Mouse (Mus musculus): Measurements from ENCODE around the gene Jhy. TPM values are rescaled to one million over a fixed set of nuclear protein-coding genes. Genes with fewer than 3 reads are reported as not detected.

Gene Jhy
- polyA plus RNA-seq, 1 experiment from 2014 or later, result 0.99 TPM

DNA sequence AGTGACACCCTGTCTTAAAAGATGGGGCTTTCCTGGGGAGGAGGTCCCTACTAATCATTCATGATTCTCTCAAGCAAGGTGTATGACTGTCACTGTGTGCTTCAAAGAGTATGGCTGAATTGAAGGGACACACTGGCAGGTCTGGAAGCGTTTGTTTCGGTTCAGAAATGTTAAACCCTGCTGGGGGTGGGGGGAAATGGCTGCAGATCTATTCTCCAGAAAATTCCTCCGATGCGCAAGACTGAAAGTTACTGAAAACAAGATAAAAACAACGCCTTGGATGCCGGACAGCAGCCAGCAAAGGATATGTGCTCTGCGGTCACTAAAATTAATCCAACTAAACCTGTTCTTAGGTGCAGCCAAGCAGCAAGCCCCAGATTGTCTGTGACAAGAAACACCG lies 55.5 kb downstream of the Jhy start:
- H3K4me1 ChIP-seq, result 0 out of 2 replicates have a peak, but pooled peaks cover 4% of the 10 kb centered on the region
- H3K4me3 ChIP-seq, result no peak overlapping the region
- WGBS, result 13% methylated on average over 8 of the region's 8 CpGs
- ATAC-seq (replicated peaks), result no peak
- H3K9me3 ChIP-seq, result no peaks in the 10 kb centered on the region
- no peaks in the 10 kb centered on the region for H3K36me3 ChIP-seq
- H3K9ac ChIP-seq (replicated peaks), result no peak overlapping the region
- H3K27me3 ChIP-seq, result peaks cover 12% of the 10 kb centered on the region
- H3K27ac ChIP-seq (replicated peaks), result no peak overlapping the region
- H3K4me2 ChIP-seq (replicated peaks), result no peak overlapping the region

- Histone ChIP-seq H3K27me3 (peaks cover 12% of the 10 kb centered on the region), H3K9ac (replicated peaks) (no peak overlapping the region), H3K27ac (replicated peaks) (no peak overlapping the region), H3K9me3 (no peaks in the 10 kb centered on the region), H3K36me3 (no peaks in the 10 kb centered on the region), H3K4me3 (no peak overlapping the region), H3K4me1 (0 out of 2 replicates have a peak, but pooled peaks cover 4% of the 10 kb centered on the region), H3K4me2 (replicated peaks) (no peak overlapping the region)
- no peak for ATAC-seq (replicated peaks)
- WGBS, result 8% methylated on average over 8 of the region's 8 CpGs
These were observed 56.5 kb downstream of the Jhy start for GRCm38 (mm10) chr9:40907413-40907812.

DNA sequence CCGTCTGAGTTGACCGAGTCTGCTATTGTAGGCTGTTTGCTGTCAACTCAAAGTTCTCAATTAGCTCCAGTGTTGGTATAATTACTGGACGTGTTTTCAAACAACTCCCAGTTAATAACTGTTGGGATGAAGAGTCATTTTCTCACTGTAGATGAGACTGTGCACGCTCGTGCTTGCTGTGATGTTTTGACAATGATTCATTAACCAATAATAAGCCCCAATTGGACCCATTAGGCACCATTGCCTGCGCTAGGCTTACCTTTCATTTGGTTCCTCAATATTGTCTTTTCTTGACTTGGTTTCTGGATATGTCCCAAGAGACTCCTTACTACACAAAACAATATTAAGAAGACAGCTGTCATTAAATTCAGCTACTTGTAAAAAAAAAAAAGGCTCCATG lies 71.5 kb downstream of the Jhy start:
- no peak for ATAC-seq (replicated peaks)
- no peaks in the 10 kb centered on the region for H3K9me3 ChIP-seq
- H3K36me3 ChIP-seq, result no peaks in the 10 kb centered on the region
- no peak overlapping the region for H3K4me2 ChIP-seq (replicated peaks)
- no peak overlapping the region for H3K9ac ChIP-seq (replicated peaks)
- H3K27ac ChIP-seq (replicated peaks), result no peak overlapping the region
- 28% methylated on average over 6 of the region's 6 CpGs for WGBS
- H3K4me3 ChIP-seq, result no peak overlapping the region
- no peaks in the 10 kb centered on the region for H3K4me1 ChIP-seq
- H3K27me3 ChIP-seq, result peaks cover 73% of the 10 kb centered on the region

GRCm38 (mm10) chr9:40889389-40889788 lies 74.5 kb downstream of the Jhy start:
- H3K4me1 ChIP-seq, result no peaks in the 10 kb centered on the region
- no peak for ATAC-seq (replicated peaks)
- H3K4me3 ChIP-seq, result no peak overlapping the region
- H3K9ac ChIP-seq (replicated peaks), result no peak overlapping the region
- H3K9me3 ChIP-seq, result no peaks in the 10 kb centered on the region
- no peak overlapping the region for H3K4me2 ChIP-seq (replicated peaks)
- H3K27ac ChIP-seq (replicated peaks), result no peak overlapping the region
- H3K36me3 ChIP-seq, result no peaks in the 10 kb centered on the region
- peaks cover 90% of the 10 kb centered on the region for H3K27me3 ChIP-seq
- WGBS, result 15% methylated on average over 12 of the region's 12 CpGs

GRCm38 (mm10) chr9:40885669-40886068 lies 78.2 kb downstream of the Jhy start:
- Histone ChIP-seq H3K27ac (replicated peaks) (no peak overlapping the region), H3K9me3 (no peaks in the 10 kb centered on the region), H3K27me3 (peaks cover 95% of the 10 kb centered on the region), H3K4me1 (no peaks in the 10 kb centered on the region), H3K4me2 (replicated peaks) (no peak overlapping the region), H3K4me3 (no peak overlapping the region), H3K36me3 (no peaks in the 10 kb centered on the region), H3K9ac (replicated peaks) (no peak overlapping the region)
- ATAC-seq (replicated peaks), result no peak
- 16% methylated on average over 10 of the region's 10 CpGs for WGBS

- Histone ChIP-seq H3K27ac (replicated peaks) (no peak overlapping the region), H3K9ac (replicated peaks) (no peak overlapping the region), H3K4me3 (no peak overlapping the region), H3K4me2 (replicated peaks) (no peak overlapping the region), H3K27me3 (peaks cover 88% of the 10 kb centered on the region), H3K9me3 (no peaks in the 10 kb centered on the region), H3K4me1 (peaks cover 15% of the 10 kb centered on the region), H3K36me3 (no peaks in the 10 kb centered on the region)
- WGBS, result 1% methylated on average over 14 of the region's 14 CpGs
- no peak for ATAC-seq (replicated peaks)
These were observed 84.9 kb downstream of the Jhy start for GRCm38 (mm10) chr9:40878998-40879397.

GRCm38 (mm10) chr9:40878291-40878945 lies 85.5 kb downstream of the Jhy start:
- H3K27me3 ChIP-seq, result peaks cover 89% of the 10 kb centered on the region
- H3K4me3 ChIP-seq, result no peak overlapping the region
- ATAC-seq (replicated peaks), result no peak
- WGBS, result under 1% methylated on average over 32 of the region's 32 CpGs
- H3K9ac ChIP-seq (replicated peaks), result no peak overlapping the region
- H3K36me3 ChIP-seq, result no peaks in the 10 kb centered on the region
- H3K4me1 ChIP-seq, result peaks cover 20% of the 10 kb centered on the region
- H3K4me2 ChIP-seq (replicated peaks), result no peak overlapping the region
- no peaks in the 10 kb centered on the region for H3K9me3 ChIP-seq
- H3K27ac ChIP-seq (replicated peaks), result no peak overlapping the region

GRCm38 (mm10) chr9:40877881-40878235 lies 86.1 kb downstream of the Jhy start:
- no peaks in the 10 kb centered on the region for H3K36me3 ChIP-seq
- ATAC-seq (replicated peaks), result peak; percentile 16; the same call in 1 of the 2 replicates
- H3K4me3 ChIP-seq, result peak overlapping the region; percentile 14
- H3K9me3 ChIP-seq, result no peaks in the 10 kb centered on the region
- H3K27ac ChIP-seq (replicated peaks), result no peak overlapping the region
- no peak overlapping the region for H3K9ac ChIP-seq (replicated peaks)
- peaks cover 20% of the 10 kb centered on the region for H3K4me1 ChIP-seq
- H3K27me3 ChIP-seq, result peaks cover 89% of the 10 kb centered on the region
- WGBS, result under 1% methylated on average over 29 of the region's 29 CpGs
- no peak overlapping the region for H3K4me2 ChIP-seq (replicated peaks)

DNA sequence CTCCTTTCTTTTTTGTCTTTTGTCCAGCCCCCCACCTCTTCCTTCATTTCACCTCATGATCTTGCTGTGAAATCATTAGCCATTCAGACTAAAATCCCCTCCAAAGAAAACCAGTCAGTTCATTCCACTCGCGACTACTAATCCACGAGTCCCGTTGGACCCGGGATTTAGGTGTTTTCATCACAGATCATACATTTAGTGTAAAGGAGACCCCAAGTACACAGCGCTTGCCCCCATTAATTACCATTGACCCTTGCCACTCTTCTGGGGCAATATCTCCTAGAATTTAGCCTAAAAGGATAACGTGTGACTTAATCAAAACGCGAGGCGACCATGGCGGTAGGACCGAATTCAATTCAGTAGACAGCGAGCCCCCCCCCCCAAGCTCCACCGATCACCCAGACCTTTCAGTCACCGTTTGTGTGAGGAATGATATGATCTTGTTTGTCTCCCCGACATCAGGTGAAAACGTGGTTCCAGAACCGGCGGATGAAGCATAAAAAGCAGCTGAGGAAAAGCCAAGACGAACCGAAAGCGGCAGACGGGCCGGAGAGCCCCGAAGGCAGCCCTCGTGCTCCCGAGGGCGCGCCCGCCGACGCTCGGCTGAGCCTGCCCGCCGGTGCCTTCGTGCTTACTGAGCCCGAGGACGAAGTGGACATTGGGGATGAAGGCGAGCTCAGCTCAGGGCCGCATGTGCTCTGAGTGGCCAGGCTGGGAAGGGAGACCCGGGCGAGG lies 86.6 kb downstream of the Jhy start:
- Histone ChIP-seq H3K9me3 (no peaks in the 10 kb centered on the region), H3K4me2 (replicated peaks) (no peak overlapping the region), H3K4me1 (peaks cover 20% of the 10 kb centered on the region), H3K36me3 (no peaks in the 10 kb centered on the region), H3K9ac (replicated peaks) (no peak overlapping the region), H3K4me3 (peak overlapping the region; percentile 14), H3K27me3 (peaks cover 89% of the 10 kb centered on the region), H3K27ac (replicated peaks) (no peak overlapping the region)
- under 1% methylated on average over 42 of the region's 42 CpGs for WGBS
- ATAC-seq (replicated peaks), result no peak

GRCm38 (mm10) chr9:40876693-40877092 lies 87.2 kb downstream of the Jhy start:
- WGBS, result 4% methylated on average over 5 of the region's 5 CpGs
- Histone ChIP-seq H3K4me2 (replicated peaks) (no peak overlapping the region), H3K27ac (replicated peaks) (no peak overlapping the region), H3K27me3 (peaks cover 89% of the 10 kb centered on the region), H3K36me3 (no peaks in the 10 kb centered on the region), H3K9me3 (no peaks in the 10 kb centered on the region), H3K4me1 (peaks cover 24% of the 10 kb centered on the region), H3K9ac (replicated peaks) (no peak overlapping the region), H3K4me3 (no peak overlapping the region)
- ATAC-seq (replicated peaks), result no peak

GRCm38 (mm10) chr9:40876164-40876563 lies 87.8 kb downstream of the Jhy start:
- no peaks in the 10 kb centered on the region for H3K9me3 ChIP-seq
- H3K36me3 ChIP-seq, result no peaks in the 10 kb centered on the region
- peaks cover 89% of the 10 kb centered on the region for H3K27me3 ChIP-seq
- H3K27ac ChIP-seq (replicated peaks), result no peak overlapping the region
- no peak overlapping the region for H3K9ac ChIP-seq (replicated peaks)
- no peak for ATAC-seq (replicated peaks)
- 0 out of 2 replicates have a peak overlapping the region, but pooled peaks have one; percentile 4 for H3K4me3 ChIP-seq
- WGBS, result 2% methylated on average over 29 of the region's 29 CpGs
- H3K4me1 ChIP-seq, result peaks cover 29% of the 10 kb centered on the region
- H3K4me2 ChIP-seq (replicated peaks), result no peak overlapping the region

- H3K27ac ChIP-seq (replicated peaks), result no peak overlapping the region
- H3K4me1 ChIP-seq, result peaks cover 30% of the 10 kb centered on the region
- peaks cover 86% of the 10 kb centered on the region for H3K27me3 ChIP-seq
- H3K4me2 ChIP-seq (replicated peaks), result no peak overlapping the region
- H3K9ac ChIP-seq (replicated peaks), result no peak overlapping the region
- no peaks in the 10 kb centered on the region for H3K36me3 ChIP-seq
- no peaks in the 10 kb centered on the region for H3K9me3 ChIP-seq
- no peak overlapping the region for H3K4me3 ChIP-seq
- ATAC-seq (replicated peaks), result no peak
- WGBS, result under 1% methylated on average over 17 of the region's 17 CpGs
These were observed 88.5 kb downstream of the Jhy start for GRCm38 (mm10) chr9:40875431-40875830.
